Mouse (Mus musculus): Measurements from ENCODE around the gene Lrrc8b. TPM values are rescaled to one million over a fixed set of nuclear protein-coding genes. Genes with fewer than 3 reads are reported as not detected.

The Lrrc8b gene
- polyA plus RNA-seq, 1 experiment, result 26.7 TPM

DNA sequence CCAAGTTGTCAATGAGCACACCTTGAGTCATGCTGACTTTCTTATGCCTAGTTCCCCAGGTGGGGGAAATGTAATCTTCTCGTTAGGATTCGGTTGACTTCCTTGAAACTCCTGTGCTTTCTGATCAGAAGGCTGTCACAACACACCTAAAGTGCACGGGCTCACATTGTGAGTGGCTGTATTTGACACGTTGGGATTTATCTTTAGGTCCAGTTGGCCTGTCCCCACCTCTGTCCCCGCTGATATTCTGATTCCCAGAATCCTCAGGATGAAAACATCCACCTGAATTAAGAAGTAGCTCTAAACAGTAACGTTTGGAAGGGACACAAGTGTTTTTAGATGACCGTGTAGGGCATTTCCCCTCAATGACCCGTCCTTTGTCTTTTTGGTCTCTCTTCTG, 1.6 kb downstream of the Lrrc8b start:
- DNase-seq, result no peak
- no peak overlapping the region for H3K4me3 ChIP-seq (replicated peaks; ENCODE audit: extremely low read depth, low read depth, low read length)
- 69% methylated on average over 8 of the region's 8 CpGs for WGBS
- TF ChIP-seq POLR2A (IDR thresholded peaks at IDR 0.05; ENCODE audit: borderline replicate concordance, extremely low read depth, low read depth, low read length) (no peak), CTCF (IDR thresholded peaks at IDR 0.05; ENCODE audit: insufficient read depth, low read length) (no peak)
- H3K4me1 ChIP-seq (ENCODE audit: control insufficient read depth, insufficient read depth, low read length), result peaks cover 2% of the 10 kb centered on the region

DNA sequence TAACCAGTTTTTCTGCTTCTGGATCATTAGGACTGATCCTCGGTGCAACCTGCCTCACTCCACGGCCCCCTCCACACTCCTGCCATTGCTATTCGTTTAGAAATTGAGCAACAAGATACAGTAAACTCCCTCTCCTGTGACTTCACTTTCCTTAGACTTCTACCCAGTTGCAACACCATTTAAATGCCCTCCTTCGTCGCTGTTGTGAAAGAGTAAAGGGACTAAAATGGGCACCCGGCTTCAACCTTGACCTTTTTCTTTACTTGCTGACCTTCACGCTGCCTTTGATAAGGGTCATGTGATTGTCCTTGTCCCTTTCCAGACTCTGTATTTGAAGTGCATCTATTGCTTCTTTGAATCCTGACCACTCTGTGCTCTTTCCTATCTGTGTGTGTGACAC, 2.8 kb downstream of the Lrrc8b start:
- TF ChIP-seq CTCF (IDR thresholded peaks at IDR 0.05; ENCODE audit: insufficient read depth, low read length), result no peak
- TF ChIP-seq POLR2A (IDR thresholded peaks at IDR 0.05; ENCODE audit: borderline replicate concordance, extremely low read depth, low read depth, low read length), result no peak
- Histone ChIP-seq H3K4me1 (ENCODE audit: control insufficient read depth, insufficient read depth, low read length) (peaks cover 2% of the 10 kb centered on the region), H3K4me3 (replicated peaks; ENCODE audit: extremely low read depth, low read depth, low read length) (no peak overlapping the region)
- WGBS, result 65% methylated on average over 7 of the region's 7 CpGs
- DNase-seq, result no peak

DNA sequence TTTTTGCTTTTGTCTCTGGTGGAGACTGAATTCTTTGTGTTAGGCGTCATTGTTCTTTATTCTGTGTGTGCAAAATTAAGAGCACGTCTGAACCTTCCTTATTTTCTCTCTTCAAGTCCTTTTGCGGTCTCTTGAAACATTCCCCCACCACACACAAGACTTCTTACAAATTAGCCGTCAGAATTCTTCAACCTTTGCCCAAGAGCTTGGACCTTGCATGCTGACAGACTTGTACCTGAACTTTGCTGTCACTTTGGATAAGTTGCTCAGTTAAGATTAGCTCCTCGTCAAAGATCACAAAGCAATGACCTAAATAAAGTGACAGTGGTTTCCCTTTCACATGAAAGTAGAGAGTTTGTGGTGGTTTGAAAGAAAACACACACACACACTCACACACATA, 3.3 kb downstream of the Lrrc8b start:
- WGBS, result 80% methylated on average over 5 of the region's 5 CpGs

DNA sequence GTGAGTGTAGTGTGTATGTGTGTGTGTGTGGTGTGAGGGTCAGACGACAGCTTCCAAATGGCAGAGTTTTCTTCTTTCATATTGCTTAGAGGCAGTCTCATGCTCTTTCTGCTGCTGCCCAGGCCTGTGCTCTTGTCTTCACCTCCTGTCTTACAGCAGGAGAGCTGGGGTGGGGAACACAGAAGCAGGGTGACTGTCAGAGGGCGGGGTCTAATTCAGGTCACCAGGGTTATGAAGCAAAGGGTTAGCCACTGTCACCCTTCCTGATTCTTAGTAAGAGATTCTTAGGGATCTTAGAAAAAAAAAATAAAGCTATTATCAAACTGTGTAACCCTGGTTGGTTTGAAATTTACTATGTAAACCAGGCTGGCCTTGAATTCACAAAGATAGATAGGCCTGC, 10.0 kb downstream of the Lrrc8b start:
- Histone ChIP-seq H3K4me3 (replicated peaks; ENCODE audit: extremely low read depth, low read depth, low read length) (no peak overlapping the region), H3K4me1 (ENCODE audit: control insufficient read depth, insufficient read depth, low read length) (peaks cover 16% of the 10 kb centered on the region)
- 94% methylated on average over 2 of the region's 2 CpGs for WGBS
- TF ChIP-seq CTCF (IDR thresholded peaks at IDR 0.05; ENCODE audit: insufficient read depth, low read length) (no peak), POLR2A (IDR thresholded peaks at IDR 0.05; ENCODE audit: borderline replicate concordance, extremely low read depth, low read depth, low read length) (no peak)
- DNase-seq, result no peak

More for the DNA sequence above, 3.3 kb downstream of the Lrrc8b start:
- H3K4me1 ChIP-seq (ENCODE audit: control insufficient read depth, insufficient read depth, low read length), result peaks cover 2% of the 10 kb centered on the region
- no peak overlapping the region for H3K4me3 ChIP-seq (replicated peaks; ENCODE audit: extremely low read depth, low read depth, low read length)
- DNase-seq, result no peak
- TF ChIP-seq CTCF (IDR thresholded peaks at IDR 0.05; ENCODE audit: insufficient read depth, low read length) (no peak), POLR2A (IDR thresholded peaks at IDR 0.05; ENCODE audit: borderline replicate concordance, extremely low read depth, low read depth, low read length) (no peak)

DNA sequence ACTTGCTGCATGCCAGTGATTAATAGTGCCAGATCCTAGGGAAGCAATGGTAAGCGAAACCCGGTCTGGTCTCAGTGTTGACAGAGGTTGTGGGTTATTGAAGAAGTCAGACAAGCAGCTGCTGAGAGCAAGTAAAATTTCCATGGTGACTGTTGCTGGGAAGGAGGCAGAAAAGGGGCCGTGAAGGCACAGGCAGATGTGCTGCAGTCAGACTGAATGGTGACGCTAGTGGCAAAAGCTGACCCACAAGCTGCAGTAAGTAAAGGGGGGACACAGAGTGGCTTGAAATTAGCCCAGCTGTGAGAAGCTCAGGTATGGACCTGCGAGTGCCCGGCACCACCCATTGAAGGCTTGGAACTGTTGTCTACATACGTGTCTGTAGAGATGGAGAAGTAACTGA, 11.8 kb downstream of the Lrrc8b start:
- H3K4me3 ChIP-seq (replicated peaks; ENCODE audit: extremely low read depth, low read depth, low read length), result no peak overlapping the region
- TF ChIP-seq CTCF (IDR thresholded peaks at IDR 0.05; ENCODE audit: insufficient read depth, low read length), result no peak
- TF ChIP-seq POLR2A (IDR thresholded peaks at IDR 0.05; ENCODE audit: borderline replicate concordance, extremely low read depth, low read depth, low read length), result no peak
- WGBS, result 69% methylated on average over 7 of the region's 7 CpGs
- H3K4me1 ChIP-seq (ENCODE audit: control insufficient read depth, insufficient read depth, low read length), result peaks cover 16% of the 10 kb centered on the region
- DNase-seq, result no peak

DNA sequence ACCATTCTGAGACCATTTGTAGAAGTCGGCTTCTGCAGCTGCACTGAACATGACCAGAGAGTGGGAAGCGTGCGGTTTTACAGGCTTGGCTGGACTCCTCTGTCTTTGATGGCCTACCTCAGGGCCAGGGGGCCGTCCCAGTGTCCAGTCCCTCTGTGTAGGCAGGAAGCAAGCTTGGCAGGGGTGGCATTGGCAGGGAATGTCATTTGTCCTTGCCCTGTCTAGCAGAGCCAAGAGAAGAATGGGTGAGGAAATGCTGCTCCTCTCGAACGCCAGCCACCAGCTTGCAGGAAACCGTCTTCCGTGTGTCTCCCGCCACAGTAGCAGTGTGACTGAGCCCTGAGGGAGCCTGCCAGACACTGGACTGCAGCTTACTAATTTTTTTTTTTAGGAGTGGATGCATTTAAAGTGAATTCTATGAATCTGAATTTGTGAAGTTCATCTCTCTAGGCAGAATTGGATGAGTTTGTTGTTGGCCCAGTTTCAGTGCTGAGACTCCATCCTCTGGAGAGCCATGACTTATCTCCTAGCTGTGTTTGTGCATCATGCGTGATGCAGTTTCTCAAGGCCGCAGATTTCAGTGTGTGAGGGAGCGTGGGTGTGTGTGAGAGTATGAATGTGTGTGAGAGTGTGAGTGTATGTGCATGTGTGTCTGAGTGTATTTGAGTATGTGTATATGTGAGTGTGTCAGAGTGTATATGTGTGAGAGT, 12.8 kb downstream of the Lrrc8b start:
- no peak for TF ChIP-seq POLR2A (IDR thresholded peaks at IDR 0.05; ENCODE audit: borderline replicate concordance, extremely low read depth, low read depth, low read length)
- Histone ChIP-seq H3K4me3 (replicated peaks; ENCODE audit: extremely low read depth, low read depth, low read length) (no peak overlapping the region), H3K4me1 (ENCODE audit: control insufficient read depth, insufficient read depth, low read length) (peaks cover 16% of the 10 kb centered on the region)
- DNase-seq, result peak; percentile 30
- 39% methylated on average over 12 of the region's 12 CpGs for WGBS

DNA sequence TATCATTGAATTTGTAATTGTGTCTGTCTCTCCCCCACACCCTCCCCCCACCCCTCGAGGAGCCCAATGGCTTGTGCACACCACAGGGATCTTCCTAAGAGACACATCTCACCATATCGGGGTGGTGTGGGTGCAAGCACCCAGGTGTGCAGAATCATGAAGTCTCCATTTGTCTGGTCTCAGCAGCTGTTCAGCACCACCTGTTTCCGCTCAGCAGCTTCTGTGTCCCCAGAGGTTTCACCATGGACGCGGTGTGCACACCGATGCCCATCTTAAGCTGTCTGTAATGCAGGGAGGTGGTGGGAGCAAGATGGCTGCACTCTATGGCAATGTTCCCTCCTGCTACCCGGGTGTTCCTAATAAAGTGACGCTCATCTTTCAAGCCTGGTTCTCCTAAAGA, 14.6 kb downstream of the Lrrc8b start:
- H3K4me3 ChIP-seq (replicated peaks; ENCODE audit: extremely low read depth, low read depth, low read length), result no peak overlapping the region
- 89% methylated on average over 8 of the region's 8 CpGs for WGBS
- H3K4me1 ChIP-seq (ENCODE audit: control insufficient read depth, insufficient read depth, low read length), result peaks cover 20% of the 10 kb centered on the region
- no peak for TF ChIP-seq POLR2A (IDR thresholded peaks at IDR 0.05; ENCODE audit: borderline replicate concordance, extremely low read depth, low read depth, low read length)
- TF ChIP-seq CTCF (IDR thresholded peaks at IDR 0.05; ENCODE audit: insufficient read depth, low read length), result no peak
- DNase-seq, result no peak

DNA sequence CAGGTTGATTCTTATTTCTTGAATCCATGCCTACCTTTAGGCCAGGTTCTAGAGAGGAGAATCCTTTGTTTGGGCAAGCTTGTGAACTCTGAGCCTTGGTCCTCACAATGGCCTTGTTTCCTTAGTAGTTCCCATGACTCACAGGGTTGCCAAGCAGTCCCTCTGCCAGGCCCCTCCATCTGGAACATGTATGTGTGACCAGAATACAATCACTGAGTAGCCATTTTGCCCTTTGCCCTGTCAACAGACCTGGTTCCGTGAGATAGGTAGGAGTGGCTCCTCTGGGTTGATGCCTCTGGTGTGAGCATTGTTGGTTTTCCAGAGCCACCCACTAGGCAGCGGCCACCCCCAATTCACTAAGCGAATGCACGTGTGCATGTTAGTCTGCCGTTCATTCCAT, 24.0 kb downstream of the Lrrc8b start:
- Histone ChIP-seq H3K4me3 (replicated peaks; ENCODE audit: extremely low read depth, low read depth, low read length) (no peak overlapping the region), H3K4me1 (ENCODE audit: control insufficient read depth, insufficient read depth, low read length) (peaks cover 10% of the 10 kb centered on the region)
- DNase-seq, result no peak
- 90% methylated on average over 5 of the region's 5 CpGs for WGBS
- TF ChIP-seq CTCF (IDR thresholded peaks at IDR 0.05; ENCODE audit: insufficient read depth, low read length) (no peak), POLR2A (IDR thresholded peaks at IDR 0.05; ENCODE audit: borderline replicate concordance, extremely low read depth, low read depth, low read length) (no peak)

DNA sequence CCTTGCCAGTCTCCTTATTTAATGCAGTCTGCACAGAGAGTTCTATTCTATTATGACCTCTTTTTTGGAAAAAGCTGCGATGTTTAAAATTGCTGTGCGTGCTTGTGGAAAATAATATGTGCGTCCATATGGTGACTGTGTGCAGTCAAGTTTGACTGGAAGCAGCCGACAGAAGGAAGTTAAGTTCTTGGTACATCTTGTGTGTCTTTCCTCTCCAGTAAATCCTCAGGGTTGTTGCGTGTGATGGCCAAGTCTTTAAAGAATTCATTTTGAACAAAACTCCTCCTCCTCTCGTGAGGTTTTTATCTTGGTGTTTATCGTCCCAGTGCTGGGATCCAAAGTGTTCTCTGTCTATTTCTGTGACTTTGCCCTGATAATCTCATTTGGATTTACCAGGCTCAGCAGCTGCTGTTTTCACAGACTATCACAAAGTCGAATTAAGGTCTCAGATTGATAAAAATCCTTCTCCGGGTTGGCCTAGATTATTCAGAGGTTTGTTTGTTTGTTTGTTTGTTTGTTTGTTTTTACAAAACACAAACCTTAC, 25.5 kb downstream of the Lrrc8b start:
- TF ChIP-seq CTCF (IDR thresholded peaks at IDR 0.05; ENCODE audit: insufficient read depth, low read length) (no peak), POLR2A (IDR thresholded peaks at IDR 0.05; ENCODE audit: borderline replicate concordance, extremely low read depth, low read depth, low read length) (no peak)
- peaks cover 7% of the 10 kb centered on the region for H3K4me1 ChIP-seq (ENCODE audit: control insufficient read depth, insufficient read depth, low read length)
- 70% methylated on average over 9 of the region's 9 CpGs for WGBS
- no peak for DNase-seq
- H3K4me3 ChIP-seq (replicated peaks; ENCODE audit: extremely low read depth, low read depth, low read length), result no peak overlapping the region

All from lung, adult 2 months (tissue).